Mouse (Mus musculus) kidney, postnatal 0 days (tissue): Measurements from ENCODE around the gene AC129217.1. TPM values are rescaled to one million over a fixed set of nuclear protein-coding genes. Genes with fewer than 3 reads are reported as not detected.
"Not testable (repeated sequence)": the region's sequence is repeated elsewhere in the genome, so short reads cannot be mapped to it uniquely, and the experiment has no call there.

ENCODE experiments used
- ATAC-seq: fragments of 200-750 bp; cut with Nextera tagmentation; replicated peaks from 2 replicates; pipeline ENCODE4 v1.8.0; 2017; ENCODE audit warnings: low read depth, moderate number of reproducible peaks, moderate TSS enrichment, moderate library complexity; ENCODE audit not compliant: low FRiP score
- DNase-seq: peaks from one replicate; pipeline ENCODE4 v3.0.0-alpha.2; 2016; ENCODE audit warnings: low spot score
- H3K27ac ChIP-seq: fragments of 300-500 bp; sonication (generic); 2 replicates; pipeline ENCODE4 v1.5.1; 2014; ENCODE audit warnings: mild to moderate bottlenecking
- H3K27me3 ChIP-seq: fragments of 300-500 bp; sonication (generic); 2 replicates; pipeline ENCODE4 v1.6.1; 2014; ENCODE audit warnings: low read length, mixed read lengths; ENCODE audit not compliant: insufficient read depth
- H3K36me3 ChIP-seq: fragments of 300-500 bp; sonication (generic); 2 replicates; pipeline ENCODE4 v1.6.1; 2014; ENCODE audit warnings: low read length, mixed read lengths; ENCODE audit not compliant: insufficient read depth
- H3K4me1 ChIP-seq: fragments of 300-500 bp; sonication (generic); replicated peaks from 2 replicates; pipeline ENCODE4 v1.6.1; 2014; ENCODE audit warnings: antibody characterized with exemption, low read length, mixed read lengths; ENCODE audit not compliant: insufficient read depth
- H3K4me2 ChIP-seq: fragments of 300-500 bp; sonication (generic); 2 replicates; pipeline ENCODE4 v1.6.1; 2014; ENCODE audit warnings: mild to moderate bottlenecking, low read length, moderate library complexity, mixed read lengths
- H3K4me3 ChIP-seq: fragments of 300-500 bp; sonication (generic); replicated peaks from 2 replicates; pipeline ENCODE4 v1.5.1; 2014; ENCODE audit warnings: low read depth, low read length
- H3K9ac ChIP-seq: fragments of 300-500 bp; sonication (generic); 2 replicates; pipeline ENCODE4 v1.6.1; 2014; ENCODE audit warnings: low read depth, low read length
- H3K9me3 ChIP-seq: fragments of 300-500 bp; sonication (generic); replicated peaks from 2 replicates; pipeline ENCODE4 v1.6.1; 2016; ENCODE audit warnings: low read length, inconsistent platforms, mixed read lengths
- CTCF ChIP-seq: IDR thresholded peaks from 2 replicates; pipeline ENCODE4 v1.5.1; 2016; ENCODE audit warnings: antibody characterized with exemption, low read depth, mild to moderate bottlenecking, moderate library complexity
- WGBS: fragments of 180-500 bp; shearing (Covaris S2); extraction: QIAGEN DNeasy Blood & Tissue Kit; methylation state at CpG from one replicate; pipeline ENCODE4 v1.1.7; 2014; 5-methylcytosine and 5-hydroxymethylcytosine counted together
- polyA plus RNA-seq: library from polyadenylated mRNA; unstranded; fragments of >200 nt; fragmentation: Nextera tagmentation; extraction: Ambion mirVana; gene quantifications from 2 replicates; pipeline ENCODE4 v1.2.1, GENCODE M21; 2015

AC129217.1 gene
- polyA plus RNA-seq, 1 experiment from 2014 or later, result not detected

DNA sequence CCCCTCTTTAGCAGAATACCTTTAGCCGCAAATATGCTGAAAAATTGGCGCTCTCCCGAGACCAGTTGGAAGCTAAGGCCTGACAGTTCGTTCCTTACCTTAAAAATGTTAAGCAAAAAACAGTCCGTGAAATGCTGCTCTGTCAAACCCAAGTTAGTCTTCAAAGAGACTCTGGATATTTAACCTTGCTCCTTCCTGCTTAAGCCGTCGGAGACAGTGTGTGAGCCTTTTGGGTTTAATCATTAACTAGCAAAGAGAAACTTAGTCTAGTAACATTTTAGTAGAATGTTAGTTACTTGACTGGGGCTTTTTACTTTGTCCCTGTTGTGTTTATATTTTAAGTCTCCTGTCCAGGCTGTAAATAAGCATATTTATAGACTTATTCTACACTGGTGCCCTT lies 8.4 kb upstream of the AC129217.1 start:
- no peak for ATAC-seq
- under 1% methylated on average over 7 of the region's 7 CpGs for WGBS
- peak; percentile 67 for DNase-seq

DNA sequence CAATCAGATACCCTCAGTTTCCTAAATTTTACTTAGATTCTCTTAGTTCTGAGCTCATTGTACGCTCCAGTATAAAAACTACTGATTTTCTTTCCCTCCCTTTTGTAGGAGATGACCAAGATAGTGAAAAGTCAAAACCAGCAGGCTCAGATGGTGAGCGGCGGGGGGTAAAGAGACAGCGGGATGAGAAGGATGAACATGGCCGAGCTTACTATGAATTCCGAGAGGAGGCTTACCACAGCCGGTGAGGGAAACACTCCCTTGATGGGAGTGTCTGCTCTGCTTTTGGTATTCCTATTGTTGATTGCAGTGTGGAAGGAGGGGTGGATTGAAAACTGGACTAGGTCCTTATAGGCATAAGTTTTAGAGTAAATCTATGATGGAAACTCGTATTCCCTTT lies 6.9 kb upstream of the AC129217.1 start:
- no peaks in the 10 kb centered on the region; the same call in none of the 2 replicates for H3K4me1 ChIP-seq
- H3K9me3 ChIP-seq, result no peaks in the 10 kb centered on the region
- H3K4me2 ChIP-seq, result peak overlapping the region; percentile 73
- no peak for TF ChIP-seq CTCF
- peak overlapping the region; percentile 8; the same call in 1 of the 2 replicates for H3K4me3 ChIP-seq
- peaks cover 45% of the 10 kb centered on the region for H3K36me3 ChIP-seq
- H3K9ac ChIP-seq, result no peak overlapping the region
- DNase-seq (no peak), ATAC-seq (no peak)
- no peaks in the 10 kb centered on the region for H3K27me3 ChIP-seq
- H3K27ac ChIP-seq, result no peak overlapping the region
- WGBS, result 61% methylated on average over 8 of the region's 8 CpGs

More for the DNA sequence above, 8.4 kb upstream of the AC129217.1 start:
- no peak for TF ChIP-seq CTCF
- H3K4me1 ChIP-seq, result no peaks in the 10 kb centered on the region; the same call in none of the 2 replicates
- no peaks in the 10 kb centered on the region for H3K9me3 ChIP-seq
- no peaks in the 10 kb centered on the region for H3K27me3 ChIP-seq
- peak overlapping the region; percentile 99 for H3K27ac ChIP-seq
- peak overlapping the region; percentile 73 for H3K4me2 ChIP-seq
- H3K4me3 ChIP-seq, result peak overlapping the region; percentile 98
- peak overlapping the region; percentile 98 for H3K9ac ChIP-seq
- peaks cover 35% of the 10 kb centered on the region for H3K36me3 ChIP-seq

DNA sequence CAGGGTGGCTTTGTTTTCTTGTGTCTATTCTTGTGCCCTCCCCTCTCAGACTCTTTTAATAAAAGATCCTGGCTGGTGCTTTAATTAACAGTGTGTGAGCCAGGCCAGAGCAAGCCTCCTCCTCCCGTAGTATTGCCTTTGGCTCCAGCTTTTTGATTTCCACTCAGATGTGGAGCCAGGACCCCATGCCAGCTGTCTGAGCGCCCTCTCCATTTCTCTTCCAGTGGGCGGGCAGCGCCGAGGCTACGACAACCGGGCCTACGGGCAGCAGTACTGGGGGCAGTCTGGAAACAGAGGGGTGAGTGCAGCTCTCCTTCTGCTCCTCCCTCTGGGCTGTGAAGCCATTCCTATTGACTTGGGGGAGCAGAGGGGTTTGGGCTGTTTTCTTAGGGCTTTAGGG lies 1.1 kb downstream of the AC129217.1 start:
- WGBS, result 90% methylated on average over 8 of the region's 8 CpGs
- ATAC-seq (no peak), DNase-seq (no peak)
- no peaks in the 10 kb centered on the region for H3K4me1 ChIP-seq
- H3K9ac ChIP-seq, result no peak overlapping the region
- no peak overlapping the region for H3K4me2 ChIP-seq
- no peak overlapping the region for H3K27ac ChIP-seq
- peaks cover 79% of the 10 kb centered on the region for H3K36me3 ChIP-seq
- no peak for TF ChIP-seq CTCF
- no peaks in the 10 kb centered on the region for H3K9me3 ChIP-seq
- H3K27me3 ChIP-seq, result no peaks in the 10 kb centered on the region
- no peak overlapping the region for H3K4me3 ChIP-seq

DNA sequence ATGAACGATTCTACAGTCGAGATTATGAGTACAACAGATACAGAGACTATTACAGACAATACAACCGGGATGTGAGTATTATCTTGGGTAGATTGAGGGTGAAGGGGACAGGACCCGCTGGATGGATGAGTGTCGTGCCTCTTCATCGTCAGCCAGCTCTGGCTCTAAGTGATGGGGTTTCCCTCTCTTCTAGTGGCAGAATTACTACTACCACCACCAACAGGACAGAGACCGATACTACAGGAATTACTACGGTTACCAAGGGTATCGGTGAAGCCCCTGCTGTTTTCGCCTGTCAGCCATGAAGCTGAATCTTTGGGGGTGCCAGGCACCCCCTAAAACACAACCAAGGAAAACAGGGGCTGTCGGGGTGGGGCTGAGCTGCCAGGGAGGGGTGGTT lies 1.7 kb downstream of the AC129217.1 start:
- DNase-seq (no peak), ATAC-seq (no peak)
- Histone ChIP-seq H3K9ac (no peak overlapping the region), H3K36me3 (peaks cover 73% of the 10 kb centered on the region), H3K27me3 (no peaks in the 10 kb centered on the region), H3K27ac (no peak overlapping the region), H3K4me1 (no peaks in the 10 kb centered on the region), H3K4me3 (no peak overlapping the region), H3K9me3 (no peaks in the 10 kb centered on the region), H3K4me2 (no peak overlapping the region)
- no peak for TF ChIP-seq CTCF
- 88% methylated on average over 11 of the region's 11 CpGs for WGBS

DNA sequence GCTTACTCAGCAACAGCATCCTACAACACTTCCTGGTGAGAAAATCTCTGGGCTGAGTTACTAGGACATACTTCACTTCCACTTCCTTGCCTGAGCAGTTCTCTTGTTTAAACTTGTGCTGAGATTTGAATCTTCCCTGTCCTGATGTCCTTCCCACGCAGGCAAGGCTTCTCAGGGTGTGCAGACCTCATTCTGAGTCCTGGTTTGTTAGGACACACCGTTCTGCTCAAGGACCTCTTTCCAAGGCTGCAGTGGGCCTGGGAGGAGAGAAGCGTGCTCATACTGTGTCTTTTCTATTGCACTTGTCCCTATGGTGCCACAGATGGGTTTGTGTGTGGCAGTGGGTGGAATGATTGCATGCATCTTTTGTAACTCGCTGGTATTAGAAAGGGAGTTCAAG lies 3.4 kb downstream of the AC129217.1 start:
- Histone ChIP-seq H3K27ac (no peak overlapping the region), H3K9me3 (no peaks in the 10 kb centered on the region), H3K4me1 (no peaks in the 10 kb centered on the region; the same call in 1 of the 2 replicates), H3K36me3 (peaks cover 61% of the 10 kb centered on the region), H3K27me3 (no peaks in the 10 kb centered on the region), H3K4me2 (no peak overlapping the region), H3K4me3 (no peak overlapping the region), H3K9ac (no peak overlapping the region)
- DNase-seq (no peak), ATAC-seq (no peak)
- 95% methylated on average over 4 of the region's 4 CpGs for WGBS
- TF ChIP-seq CTCF, result no peak

DNA sequence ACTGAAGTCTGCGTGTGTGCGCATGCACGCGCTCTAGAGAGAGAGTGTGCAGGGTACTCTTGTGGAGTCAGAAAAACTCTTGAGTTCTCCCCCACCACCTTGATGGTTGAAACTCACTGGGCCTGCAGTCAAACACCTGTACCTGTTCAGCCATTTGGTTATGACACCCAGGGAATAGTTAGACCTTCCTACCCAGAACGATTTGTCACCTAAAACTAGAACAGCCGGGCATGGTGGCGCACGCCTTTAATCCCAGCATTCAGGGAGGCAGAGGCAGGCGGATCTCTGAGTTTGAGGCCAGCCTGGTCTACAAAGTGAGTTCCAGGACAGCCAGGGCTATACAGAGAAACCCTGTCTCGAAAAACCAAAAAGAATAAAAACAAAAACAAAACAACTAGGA lies 6.8 kb downstream of the AC129217.1 start:
- not testable (repeated sequence) for H3K27ac ChIP-seq, ATAC-seq

DNA sequence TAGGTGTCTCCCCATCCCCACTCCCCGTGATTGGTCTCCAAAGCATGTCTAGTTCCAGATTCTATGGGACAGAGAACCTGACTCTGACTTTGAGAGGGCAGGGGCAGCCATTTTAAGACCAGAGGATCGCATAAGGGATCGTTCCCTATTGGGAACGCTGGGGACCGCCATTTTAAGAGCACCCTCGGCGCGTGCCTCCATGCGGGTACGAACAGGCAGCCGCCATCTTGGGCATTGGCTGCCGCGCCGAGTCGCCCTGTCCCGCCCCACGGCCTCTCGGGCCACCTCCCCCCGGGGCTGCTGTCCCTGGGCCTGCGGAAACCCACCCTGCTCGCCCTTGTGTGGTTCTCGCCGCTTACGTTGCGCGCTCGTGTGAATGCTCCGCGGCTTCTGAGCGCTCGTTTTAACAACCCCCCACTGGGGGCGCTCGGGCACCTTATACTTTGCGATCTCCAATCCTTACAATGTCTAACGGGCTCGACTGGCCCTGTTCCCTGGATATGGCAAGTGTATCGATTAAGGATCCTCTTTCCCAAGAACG lies 7.7 kb downstream of the AC129217.1 start, which contains the start of gene Bscl2:
Gene Bscl2 (plus strand): TSS at position 217 of the 541 bp plus-strand sequence.
- peak within 1 kb of the TSS; percentile 96 for H3K4me2 ChIP-seq
- DNase-seq (peak; percentile 91), ATAC-seq (peak; percentile 79)
- H3K4me3 ChIP-seq, result peak within 1 kb of the TSS; percentile 60
- peak within 1 kb of the TSS; percentile 84 for H3K9ac ChIP-seq
- peaks cover 23% of the 10 kb centered on the region for H3K36me3 ChIP-seq
- no peaks in the 10 kb centered on the region for H3K27me3 ChIP-seq
- peaks cover 23% of the 10 kb centered on the region for H3K4me1 ChIP-seq
- peak within 1 kb of the TSS; percentile 98 for H3K27ac ChIP-seq
- TF ChIP-seq CTCF, result peak; percentile 66
- under 1% methylated on average over 37 of the region's 38 CpGs for WGBS
- no peaks in the 10 kb centered on the region for H3K9me3 ChIP-seq

More for the DNA sequence above, 6.8 kb downstream of the AC129217.1 start:
- not testable (repeated sequence) for H3K4me3 ChIP-seq, H3K27me3 ChIP-seq, DNase-seq, H3K9ac ChIP-seq, H3K4me2 ChIP-seq, H3K9me3 ChIP-seq
- peaks cover 22% of the 10 kb centered on the region for H3K4me1 ChIP-seq
- H3K36me3 ChIP-seq, result peaks cover 32% of the 10 kb centered on the region
- WGBS, result 96% methylated on average over 10 of the region's 10 CpGs
